Mouse (Mus musculus) megakaryocyte, embryonic 14.5 days (primary cell): ENCODE measurements at regions not wholly inside any gene's neighbourhood (a gene's known extent, or its start where the extent isn't known, plus 50 kb on each side); places are given as distances from the start of the nearest gene placed in this dataset.

Experiments
- FLI1 ChIP-seq: IDR thresholded peaks from 2 replicates; pipeline ENCODE4 v1.6.1; 2012; ENCODE audit warnings: low read length, inconsistent platforms, mixed read lengths
- GATA1 ChIP-seq: IDR thresholded peaks from 3 replicates; pipeline ENCODE4 v1.6.1; 2012; ENCODE audit warnings: mixed read lengths, low read length, inconsistent platforms, borderline replicate concordance

DNA sequence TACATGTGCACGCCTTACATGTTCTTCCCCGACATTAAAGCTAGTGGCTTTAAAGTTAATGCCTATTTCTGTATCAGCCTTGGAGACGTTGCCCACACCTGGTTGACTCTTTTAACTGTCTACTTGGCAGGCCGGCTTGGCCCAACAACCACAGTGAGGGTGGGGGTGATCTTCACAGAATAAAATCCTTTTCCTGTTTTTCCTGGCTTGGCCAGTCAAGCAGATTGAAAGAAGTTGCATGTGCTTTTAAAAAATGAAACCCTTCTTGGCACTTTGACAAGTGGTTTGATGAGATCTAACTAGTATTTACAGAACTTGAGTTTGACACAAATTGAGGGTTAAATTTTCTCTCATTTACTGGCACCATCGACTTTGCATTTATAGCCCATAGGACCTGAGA, 528.1 kb upstream of the Clint1 start:
- no peak for TF ChIP-seq GATA1
- no peak for TF ChIP-seq FLI1
